Mouse (Mus musculus) G1E (cell line): ENCODE data around the gene Pgam1. TPM values are rescaled to one million over a fixed set of nuclear protein-coding genes. Genes with fewer than 3 reads are reported as not detected.
A peak's percentile ranks its signal among the peaks of the same experiment; 100 is the strongest.

Source experiments
- ATAC-seq: 2 replicates; pipeline ENCODE4 v1.8.0; 2016; ENCODE audit warnings: mild to moderate bottlenecking; ENCODE audit not compliant: insufficient number of reproducible peaks, poor library complexity, low FRiP score, severe bottlenecking; ENCODE audit errors: extremely low read depth
- DNase-seq: peaks from one replicate; pipeline ENCODE4 v3.0.0; 2012; ENCODE audit warnings: low spot score
- H3K27me3 ChIP-seq: 2 replicates; pipeline ENCODE4 v1.6.1; 2012; ENCODE audit warnings: mild to moderate bottlenecking, low read length, inconsistent platforms; ENCODE audit not compliant: insufficient read depth
- H3K36me3 ChIP-seq: replicated peaks from 2 replicates; pipeline ENCODE3; 2012; ENCODE audit warnings: mild to moderate bottlenecking, inconsistent platforms
- H3K4me1 ChIP-seq: 2 replicates; pipeline ENCODE4 v1.6.1; 2012; ENCODE audit warnings: low read depth, low read length, inconsistent platforms, mixed read lengths; ENCODE audit not compliant: insufficient read depth
- H3K4me3 ChIP-seq: 2 replicates; pipeline ENCODE4 v1.5.1; 2012; ENCODE audit warnings: low read depth, mild to moderate bottlenecking, inconsistent platforms, low read length, moderate library complexity, mixed read lengths
- H3K9me3 ChIP-seq: replicated peaks from 2 replicates; pipeline ENCODE4 v1.6.1; 2012; ENCODE audit warnings: inconsistent platforms
- CTCF ChIP-seq: IDR thresholded peaks from 2 replicates; pipeline ENCODE4 v1.5.1; 2012; ENCODE audit warnings: low read depth, low read length, inconsistent platforms, mixed read lengths
- GATA1 ChIP-seq: IDR thresholded peaks from 2 replicates; pipeline ENCODE4 v1.6.1; 2012; ENCODE audit warnings: borderline replicate concordance, low read length, inconsistent platforms, mixed read lengths
- GATA2 ChIP-seq: IDR thresholded peaks from 2 replicates; pipeline ENCODE4 v1.6.1; 2012; ENCODE audit warnings: low read depth, low read length, inconsistent platforms, borderline replicate concordance
- POLR2AphosphoS5 ChIP-seq: IDR thresholded peaks from 2 replicates; pipeline ENCODE4 v1.6.1; 2012; ENCODE audit warnings: low read depth, low read length, inconsistent platforms; ENCODE audit not compliant: insufficient replicate concordance
- TAL1 ChIP-seq: conservative IDR thresholded peaks from 2 replicates; pipeline ENCODE4 v1.6.1; 2012; ENCODE audit warnings: low read depth, low read length, inconsistent platforms, mixed read lengths
- polyA plus RNA-seq: library from polyadenylated mRNA; stranded (reverse); fragments of >175 nt; gene quantifications from 2 replicates; pipeline ENCODE4 v1.2.3, GENCODE M21; 2012
- total RNA-seq, 2 experiments: library from RNA; stranded (forward) in 1 of 2; stranded (reverse) in 1 of 2; fragments of 200-1000 nt in 1 of 2; fragments of >200 nt in 1 of 2; fragmentation: Nextera tagmentation in 1 of 2; gene quantifications; 2 replicates each; pipeline ENCODE4 v1.2.3; 2014 to 2017

Pgam1 gene
- total and polyA plus RNA-seq, 3 experiments: 501 to 922 (median 600) TPM

DNA sequence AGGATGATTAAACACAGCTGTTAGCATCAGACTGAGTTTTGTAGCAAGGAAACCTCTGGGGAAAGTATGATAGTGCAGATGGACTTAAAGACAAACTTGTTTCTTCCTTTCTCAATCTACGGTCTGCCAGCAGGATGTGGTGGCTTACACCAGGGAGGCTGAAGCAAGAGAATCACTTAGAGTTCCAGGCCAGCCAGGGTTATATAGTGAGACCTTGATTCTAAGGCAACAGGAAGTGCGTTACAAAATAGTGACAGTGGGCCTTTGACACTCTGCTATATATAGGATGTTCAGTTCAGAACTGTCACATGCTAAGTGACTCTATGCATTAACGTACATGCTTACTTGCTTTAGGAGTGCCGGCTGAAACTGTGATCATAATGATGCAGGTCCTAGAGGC, 5.1 kb downstream of the Pgam1 start:
- ATAC-seq: no peak
- H3K4me3 ChIP-seq: no peak overlapping the region
- peaks cover 45% of the 10 kb centered on the region for H3K4me1 ChIP-seq
- TF ChIP-seq GATA1 (no peak), CTCF (no peak), TAL1 (no peak), GATA2 (no peak)
- no peaks in the 10 kb centered on the region for H3K9me3 ChIP-seq
- peaks cover 81% of the 10 kb centered on the region for H3K36me3 ChIP-seq
- H3K27me3 ChIP-seq: no peaks in the 10 kb centered on the region
- no peak for DNase-seq

DNA sequence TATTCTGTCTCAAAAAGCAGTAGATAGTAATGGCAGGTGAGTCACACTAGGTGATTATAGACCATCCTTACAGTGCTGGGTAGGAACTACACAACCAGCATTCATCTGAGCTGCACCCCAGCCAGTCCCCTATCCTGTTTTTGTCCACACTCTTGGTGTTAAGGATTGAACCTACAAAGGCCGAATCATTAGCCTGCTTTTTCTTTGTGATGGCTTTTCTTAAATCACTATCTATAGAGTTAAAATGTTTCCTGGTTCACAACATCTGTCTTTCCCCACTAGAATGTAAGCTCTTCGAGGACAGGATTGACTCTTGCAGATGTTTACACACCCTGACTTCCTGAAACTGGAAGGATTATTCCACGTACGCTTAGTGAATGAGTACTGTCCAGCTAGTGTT, 7.7 kb downstream of the Pgam1 start:
- Histone ChIP-seq H3K9me3 (no peaks in the 10 kb centered on the region), H3K36me3 (peaks cover 88% of the 10 kb centered on the region), H3K4me1 (peaks cover 27% of the 10 kb centered on the region), H3K27me3 (no peaks in the 10 kb centered on the region), H3K4me3 (no peak overlapping the region)
- DNase-seq: no peak
- TF ChIP-seq POLR2AphosphoS5 (peak; percentile 35; the same call in 1 of the 2 replicates), GATA1 (no peak), TAL1 (no peak), GATA2 (no peak)
- no peak for ATAC-seq

DNA sequence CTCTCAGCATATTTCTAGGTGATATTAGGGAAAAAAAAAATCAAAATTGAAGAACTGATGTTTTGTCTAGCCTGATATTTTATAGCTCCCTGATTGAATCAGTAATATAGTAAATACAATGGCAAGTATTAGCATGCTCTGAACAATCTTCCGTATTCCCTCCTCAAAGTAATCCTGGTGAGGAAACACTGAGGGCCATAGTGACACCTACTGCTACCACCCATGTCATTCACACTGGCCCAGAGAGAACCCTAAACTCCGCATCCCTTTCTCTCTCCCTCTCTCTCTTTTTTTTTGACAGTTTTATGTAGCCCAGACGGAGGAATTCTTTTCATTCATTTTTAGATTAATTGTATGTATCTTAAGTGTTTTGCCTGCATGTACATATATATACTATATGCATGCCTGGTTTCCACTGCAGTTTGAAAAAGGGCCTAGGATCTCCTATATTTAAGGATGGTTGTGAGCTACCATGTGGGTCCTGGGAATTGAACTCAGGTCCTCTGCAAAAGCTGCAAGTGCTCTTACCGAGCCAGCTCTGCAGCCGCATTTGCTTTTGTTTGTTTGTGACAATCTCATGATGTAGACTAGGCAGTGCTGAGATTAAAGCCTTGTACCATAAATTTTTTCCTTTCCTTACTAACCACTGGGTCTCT, 8.8 kb downstream of the Pgam1 start:
- TF ChIP-seq CTCF: no peak
- TF ChIP-seq GATA1: no peak
- no peak for TF ChIP-seq TAL1
- no peak for TF ChIP-seq POLR2AphosphoS5
- no peak for TF ChIP-seq GATA2
- Histone ChIP-seq H3K4me3 (no peak overlapping the region), H3K9me3 (no peaks in the 10 kb centered on the region), H3K36me3 (peaks cover 87% of the 10 kb centered on the region), H3K4me1 (peaks cover 17% of the 10 kb centered on the region), H3K27me3 (no peaks in the 10 kb centered on the region)
- ATAC-seq: no peak
- no peak for DNase-seq

DNA sequence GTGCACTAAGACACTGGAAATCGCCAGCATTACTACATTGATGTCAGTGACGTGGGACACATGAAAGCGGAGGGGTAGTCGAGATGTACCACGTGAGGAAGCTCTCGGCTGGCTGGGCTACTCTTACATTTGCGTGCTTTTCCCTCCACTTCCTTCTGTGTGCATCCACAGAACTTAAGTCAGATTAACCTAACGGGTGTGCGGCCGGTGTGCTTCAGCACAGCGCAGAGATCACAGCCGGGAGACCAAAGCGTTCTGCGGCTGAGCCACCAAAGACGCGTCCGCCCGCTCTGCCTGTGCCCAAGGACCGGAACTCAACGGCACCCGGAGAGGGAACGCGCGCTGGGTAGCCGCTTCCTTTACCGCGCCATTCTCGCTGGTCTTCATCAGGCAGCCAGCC, 21.0 kb downstream of the Pgam1 start:
- H3K4me3 ChIP-seq: peak overlapping the region; percentile 96
- no peak for ATAC-seq
- H3K27me3 ChIP-seq: no peaks in the 10 kb centered on the region
- TF ChIP-seq GATA1 (no peak), CTCF (no peak), POLR2AphosphoS5 (no peak), TAL1 (no peak), GATA2 (no peak)
- H3K36me3 ChIP-seq: peaks cover 60% of the 10 kb centered on the region
- no peaks in the 10 kb centered on the region for H3K9me3 ChIP-seq
- peak; percentile 32 for DNase-seq
- peaks cover 36% of the 10 kb centered on the region for H3K4me1 ChIP-seq

DNA sequence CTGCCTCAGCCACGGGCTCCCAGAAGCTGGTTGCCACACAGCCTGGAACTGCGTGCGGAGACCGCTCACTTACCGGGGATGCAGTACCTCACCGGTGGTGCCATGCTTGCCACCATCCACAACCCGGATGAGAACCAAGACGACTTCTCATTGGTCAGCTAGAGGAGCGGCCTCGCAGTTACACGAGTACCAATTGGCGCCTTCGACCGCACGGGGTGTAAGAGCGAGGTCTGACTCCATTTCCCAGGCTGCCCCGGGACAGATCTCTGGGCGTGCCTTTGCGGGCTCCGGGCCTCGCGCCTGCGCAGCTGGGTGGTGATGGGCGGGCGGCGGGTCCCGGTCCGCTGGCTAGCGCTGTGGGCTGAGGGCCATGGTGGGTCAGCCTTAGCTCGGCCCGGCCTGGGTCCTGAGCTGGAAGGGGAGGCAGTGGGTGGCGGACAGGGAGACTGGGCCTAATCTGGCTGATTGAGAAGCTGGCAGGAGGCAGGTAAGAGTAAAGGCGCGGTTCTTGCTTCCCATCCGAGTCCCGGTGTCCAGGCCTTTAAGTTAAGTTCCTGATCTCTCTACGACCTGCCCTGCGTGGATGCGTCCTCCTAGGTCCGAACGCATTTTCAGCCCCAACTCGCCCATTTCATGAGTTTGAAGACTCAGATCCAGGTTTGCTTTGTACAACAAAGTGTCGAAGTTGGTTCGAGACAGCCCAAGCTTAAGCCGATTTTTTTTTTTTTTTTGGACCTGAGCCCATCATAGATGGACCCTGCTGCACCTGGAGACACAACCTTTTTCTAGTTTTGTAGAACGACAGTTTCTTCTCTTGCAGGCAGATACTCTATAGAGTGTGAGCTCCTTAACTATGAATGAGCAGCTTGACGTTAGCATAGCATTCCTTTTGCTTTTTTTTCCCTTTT, 21.7 kb downstream of the Pgam1 start, which contains the start of the genes Exosc1 and Zdhhc16:
TSS of gene Exosc1 (minus strand) at position 245 of the 908 bp plus-strand sequence.
TSS of gene Zdhhc16 (plus strand) at position 302 of the 908 bp plus-strand sequence.
- ATAC-seq: peak; percentile 99
- Histone ChIP-seq H3K4me1 (peaks cover 36% of the 10 kb centered on the region), H3K36me3 (peaks cover 60% of the 10 kb centered on the region), H3K4me3 (peak within 1 kb of the TSS; percentile 96), H3K27me3 (no peaks in the 10 kb centered on the region), H3K9me3 (no peaks in the 10 kb centered on the region)
- TF ChIP-seq GATA1 (no peak), TAL1 (no peak), POLR2AphosphoS5 (no peak), GATA2 (no peak), CTCF (no peak)
- DNase-seq: peak; percentile 100

DNA sequence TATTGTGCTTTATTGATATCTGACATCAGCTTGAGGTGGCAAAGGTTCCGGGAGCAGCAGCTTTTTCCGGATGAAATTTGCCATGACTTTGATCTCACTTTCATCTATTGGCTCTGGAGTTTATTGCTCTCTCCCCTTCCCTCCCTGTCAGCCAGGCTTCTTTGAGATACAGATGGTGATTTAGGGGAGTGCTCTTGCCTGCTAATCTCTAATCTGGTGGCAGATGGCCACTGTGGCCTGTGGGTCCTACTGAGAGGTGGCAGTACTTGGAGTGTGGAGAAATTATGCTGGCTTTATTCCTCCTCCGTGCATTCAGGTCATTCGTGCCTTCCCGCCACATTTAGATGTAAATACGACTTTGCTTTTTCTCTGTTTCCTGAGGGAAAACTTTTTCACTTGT, 22.4 kb downstream of the Pgam1 start:
- no peak for TF ChIP-seq CTCF
- no peak for TF ChIP-seq GATA2
- TF ChIP-seq TAL1: no peak
- no peak for TF ChIP-seq GATA1
- TF ChIP-seq POLR2AphosphoS5: no peak
- Histone ChIP-seq H3K27me3 (no peaks in the 10 kb centered on the region), H3K9me3 (no peaks in the 10 kb centered on the region), H3K4me3 (peak overlapping the region; percentile 96), H3K36me3 (peaks cover 59% of the 10 kb centered on the region), H3K4me1 (peaks cover 36% of the 10 kb centered on the region)
- no peak for ATAC-seq
- peak; percentile 18 for DNase-seq
